Mouse (Mus musculus) MEL (cell line): ENCODE data around the gene Arhgdib.
"Not testable (repeated sequence)": the region's sequence is repeated elsewhere in the genome, so short reads cannot be mapped to it uniquely, and the experiment has no call there.

ENCODE experiments used
- CTCF ChIP-seq, 3 experiments: IDR thresholded peaks in 2 of 3; conservative IDR thresholded peaks in 1 of 3; 2 replicates each; pipeline ENCODE4 v1.5.1; 2011 to 2012; ENCODE audit warnings: low read length in 3 of 3, low read depth in 2 of 3, mild to moderate bottlenecking in 2 of 3, improper control_type of control experiment in 1 of 3, inconsistent platforms in 1 of 3, mixed read lengths in 1 of 3, moderate library complexity in 1 of 3; ENCODE audit not compliant: control insufficient read depth in 1 of 3, insufficient read depth in 1 of 3, poor library complexity in 1 of 3, severe bottlenecking in 1 of 3
- E2F4 ChIP-seq: IDR thresholded peaks from 2 replicates; pipeline ENCODE4 v1.6.1; 2011; ENCODE audit warnings: low read depth, low read length, improper control_type of control experiment, borderline replicate concordance
- EP300 ChIP-seq, 2 experiments: IDR thresholded peaks; 2 replicates each; pipeline ENCODE4 v1.6.1; 2011; ENCODE audit warnings: improper control_type of control experiment in 2 of 2, low read length in 2 of 2, low read depth in 1 of 2, mild to moderate bottlenecking in 1 of 2
- KAT2A ChIP-seq: conservative IDR thresholded peaks from 2 replicates; pipeline ENCODE4 v1.6.1; 2012; ENCODE audit warnings: low read depth, low read length, improper control_type of control experiment, inconsistent platforms
- MAX ChIP-seq: IDR thresholded peaks from 2 replicates; pipeline ENCODE4 v1.6.1; 2011; ENCODE audit warnings: low read length, improper control_type of control experiment
- MAZ ChIP-seq: IDR thresholded peaks from 2 replicates; pipeline ENCODE4 v1.6.1; 2012; ENCODE audit warnings: low read depth, mild to moderate bottlenecking, inconsistent platforms, low read length, improper control_type of control experiment
- MEF2A ChIP-seq: IDR thresholded peaks from 2 replicates; pipeline ENCODE4 v1.6.1; 2014; ENCODE audit warnings: low read depth, mild to moderate bottlenecking, inconsistent platforms, low read length, improper control_type of control experiment; ENCODE audit not compliant: poor library complexity, insufficient replicate concordance, severe bottlenecking; ENCODE audit errors: extremely low read depth
- MXI1 ChIP-seq: IDR thresholded peaks from 2 replicates; pipeline ENCODE4 v1.6.1; 2011; ENCODE audit warnings: mild to moderate bottlenecking, low read depth, low read length, improper control_type of control experiment
- MYC ChIP-seq: IDR thresholded peaks from 2 replicates; pipeline ENCODE4 v1.6.1; 2011; ENCODE audit warnings: low read depth, mild to moderate bottlenecking, low read length, improper control_type of control experiment, moderate library complexity
- POLR2A ChIP-seq, 2 experiments: IDR thresholded peaks; 2 replicates each; pipeline ENCODE4 v1.6.1; 2011 to 2012; ENCODE audit warnings: low read length in 2 of 2, mild to moderate bottlenecking in 2 of 2, control low read depth in 1 of 2, improper control_type of control experiment in 1 of 2, low read depth in 1 of 2, moderate library complexity in 1 of 2; ENCODE audit not compliant: control insufficient read depth in 1 of 2, insufficient read depth in 1 of 2, poor library complexity in 1 of 2
- POLR2AphosphoS2 ChIP-seq: IDR thresholded peaks from 2 replicates; pipeline ENCODE4 v1.6.1; 2011; ENCODE audit warnings: low read length, improper control_type of control experiment
- SMC3 ChIP-seq: IDR thresholded peaks from 2 replicates; pipeline ENCODE4 v1.6.1; 2011; ENCODE audit warnings: low read depth, low read length, improper control_type of control experiment
- ZC3H11A ChIP-seq: IDR thresholded peaks from 2 replicates; pipeline ENCODE4 v1.6.1; 2012; ENCODE audit warnings: low read depth, mild to moderate bottlenecking, inconsistent platforms, low read length, improper control_type of control experiment

- TF ChIP-seq POLR2A (IDR thresholded peaks at IDR 0.05; ENCODE audit: control insufficient read depth in 1 of 2, insufficient read depth in 1 of 2, low read depth in 1 of 2, low read length in 2 of 2, poor library complexity in 1 of 2); CTCF (IDR thresholded peaks at IDR 0.05 in 2 of 3, conservative IDR thresholded peaks at IDR 0.05 in 1 of 3; ENCODE audit: control insufficient read depth in 1 of 3, insufficient read depth in 1 of 3, low read depth in 2 of 3, low read length in 3 of 3, poor library complexity in 1 of 3, severe bottlenecking in 1 of 3); MAZ; SMC3; POLR2AphosphoS2; ZC3H11A; MXI1; MYC; EP300 (IDR thresholded peaks at IDR 0.05; ENCODE audit: low read depth in 1 of 2, low read length in 2 of 2); KAT2A; MEF2A; E2F4; MAX: not testable (repeated sequence)
Observed at GRCm38 (mm10) chr6:136884766-136885165, 56.9 kb downstream of the Arhgdib start.
